Comparison of ENCODE assay signal across 8 mouse cellular contexts in genomic region chr19:53892061-53892460, GRCm38 (mm10). TPM values are rescaled to one million over a fixed set of nuclear protein-coding genes. Genes with fewer than 3 reads are reported as not detected.
A peak's percentile ranks its signal among the peaks of the same experiment; 100 is the strongest.
DNase-seq lines count a peak whose midpoint lies in the region; ATAC-seq lines count a peak whose summit lies in the region.

Gene Pdcd4, plus strand, starts transcription at chr19:53892231.

- no peaks in the 10 kb centered on the region for H3K9me3 ChIP-seq in embryonic facial prominence, embryonic 15.5 days (replicated peaks)
- no peaks in the 10 kb centered on the region for H3K9me3 ChIP-seq in heart, embryonic 13.5 days

- H3K27ac ChIP-seq in embryonic facial prominence, embryonic 15.5 days (replicated peaks) = peak within 1 kb of the TSS; percentile 90
- H3K27ac ChIP-seq in heart, embryonic 13.5 days (replicated peaks) = peak within 1 kb of the TSS; percentile 77

- H3K4me2 ChIP-seq in embryonic facial prominence, embryonic 15.5 days (replicated peaks) = 0 out of 2 replicates have a peak within 1 kb of the TSS, but pooled peaks have one; percentile 6
- no peak within 1 kb of the TSS for H3K4me2 ChIP-seq in heart, embryonic 13.5 days

- H3K4me3 ChIP-seq in embryonic facial prominence, embryonic 15.5 days (replicated peaks) = no peak within 1 kb of the TSS
- no peak within 1 kb of the TSS for H3K4me3 ChIP-seq in heart, embryonic 13.5 days

- peak; percentile 55; the same call in 1 of the 2 replicates for ATAC-seq in embryonic facial prominence, embryonic 15.5 days (ENCODE audit: insufficient number of reproducible peaks, low FRiP score, low TSS enrichment, low read depth)
- ATAC-seq in heart, embryonic 13.5 days (ENCODE audit: extremely low read depth, insufficient number of reproducible peaks, low FRiP score, low TSS enrichment) = no peak
- no peak for ATAC-seq in megakaryocyte progenitor cell, adult 5-6 weeks (replicated peaks; ENCODE audit: poor library complexity)

- H3K27me3 ChIP-seq in embryonic facial prominence, embryonic 15.5 days = no peaks in the 10 kb centered on the region
- H3K27me3 ChIP-seq in heart, embryonic 13.5 days (replicated peaks) = no peaks in the 10 kb centered on the region

- H3K4me1 ChIP-seq in embryonic facial prominence, embryonic 15.5 days = peaks cover 53% of the 10 kb centered on the region
- peaks cover 39% of the 10 kb centered on the region for H3K4me1 ChIP-seq in heart, embryonic 13.5 days

- 33% methylated on average over 3 of the region's 3 CpGs for WGBS in embryonic facial prominence, embryonic 15.5 days
- 29% methylated on average over 3 of the region's 3 CpGs for WGBS in heart, embryonic 13.5 days

- H3K9ac ChIP-seq in embryonic facial prominence, embryonic 15.5 days = no peak within 1 kb of the TSS
- 0 out of 2 replicates have a peak within 1 kb of the TSS, but pooled peaks have one; percentile 28 for H3K9ac ChIP-seq in heart, embryonic 13.5 days

- DNase-seq in spleen, postnatal 10 days (ENCODE audit: low spot score in 2 of 2) = peak; percentile 37
- DNase-seq in spleen, adult 18-20 months = no peak
- no peak for DNase-seq in layer of hippocampus, postnatal 14 days (ENCODE audit: low spot score in 2 of 2)
- peak; percentile 35 to 54 for DNase-seq in thymus, postnatal 36 days
- DNase-seq in embryo, embryonic 10 days (ENCODE audit: low spot score) = no peak

- H3K36me3 ChIP-seq in embryonic facial prominence, embryonic 15.5 days = no peaks in the 10 kb centered on the region
- no peaks in the 10 kb centered on the region for H3K36me3 ChIP-seq in heart, embryonic 13.5 days

RNA-seq across cellular contexts. Expression of gene Pdcd4, which starts in this region (rescaled TPM):
- 111 and 122 TPM in 2 replicates for polyA plus RNA-seq in embryonic facial prominence, embryonic 15.5 days (2015; fragmentation: Nextera tagmentation; extraction: Ambion mirVana)
- 34.4 and 34.6 TPM in 2 replicates for polyA plus RNA-seq in heart, embryonic 13.5 days (2015; fragmentation: Nextera tagmentation; extraction: Ambion mirVana)
- 100 to 1,000 TPM; 121 TPM for total RNA-seq in layer of hippocampus, postnatal 14 days (2021)
- 295 and 305 TPM in 2 replicates for total RNA-seq in megakaryocyte progenitor cell, adult 5-6 weeks (2015)
- 358 and 441 TPM in 2 replicates for total RNA-seq in megakaryocyte progenitor cell, adult 5-6 weeks (2017)

Comparison
In these comparisons a context has a peak if more than half of its experiments do, and no peak if none do; other contexts are left out.
1. DNase-seq: peak in spleen, postnatal 10 days (2 of 2) and thymus, postnatal 36 days (2 of 2); none in spleen, adult 18-20 months (0 of 2), layer of hippocampus, postnatal 14 days (0 of 2) and embryo, embryonic 10 days (single experiment).